Mouse (Mus musculus): ENCODE results near the gene Gm15107. TPM values are rescaled to one million over a fixed set of nuclear protein-coding genes. Genes with fewer than 3 reads are reported as not detected.

Gene Gm15107
- polyA plus RNA-seq (2012): not detected in 2 replicates

DNA sequence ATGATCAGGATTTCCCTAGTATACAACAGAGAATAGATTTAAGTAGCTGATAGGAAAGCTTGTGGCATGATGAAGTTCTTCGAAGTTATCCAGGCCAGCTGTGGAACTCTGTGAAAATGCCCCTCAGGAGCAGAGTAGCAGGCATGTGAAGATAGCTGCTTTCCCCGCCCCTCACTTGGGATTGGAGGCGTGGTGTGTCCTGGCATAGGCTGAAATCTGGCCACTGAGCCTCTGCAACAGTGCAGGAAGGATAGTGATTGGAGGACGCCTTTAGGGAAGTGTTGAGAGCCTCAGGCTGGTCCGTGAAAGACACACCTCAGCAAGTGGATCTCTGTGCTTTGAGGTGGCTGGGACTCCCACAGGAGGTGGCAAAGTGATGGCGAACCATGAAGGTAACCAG, at the start of gene Gm15107:
TSS of gene Gm15107 (plus strand) at position 301 of the 400 bp plus-strand sequence.

Other genes starting within 250 kb of the Gm15107 start
- gene Gm15080, start 187.7 kb upstream of the Gm15107 start, polyA plus RNA-seq (2012): not detected in 2 replicates